In the genomic region with DNA sequence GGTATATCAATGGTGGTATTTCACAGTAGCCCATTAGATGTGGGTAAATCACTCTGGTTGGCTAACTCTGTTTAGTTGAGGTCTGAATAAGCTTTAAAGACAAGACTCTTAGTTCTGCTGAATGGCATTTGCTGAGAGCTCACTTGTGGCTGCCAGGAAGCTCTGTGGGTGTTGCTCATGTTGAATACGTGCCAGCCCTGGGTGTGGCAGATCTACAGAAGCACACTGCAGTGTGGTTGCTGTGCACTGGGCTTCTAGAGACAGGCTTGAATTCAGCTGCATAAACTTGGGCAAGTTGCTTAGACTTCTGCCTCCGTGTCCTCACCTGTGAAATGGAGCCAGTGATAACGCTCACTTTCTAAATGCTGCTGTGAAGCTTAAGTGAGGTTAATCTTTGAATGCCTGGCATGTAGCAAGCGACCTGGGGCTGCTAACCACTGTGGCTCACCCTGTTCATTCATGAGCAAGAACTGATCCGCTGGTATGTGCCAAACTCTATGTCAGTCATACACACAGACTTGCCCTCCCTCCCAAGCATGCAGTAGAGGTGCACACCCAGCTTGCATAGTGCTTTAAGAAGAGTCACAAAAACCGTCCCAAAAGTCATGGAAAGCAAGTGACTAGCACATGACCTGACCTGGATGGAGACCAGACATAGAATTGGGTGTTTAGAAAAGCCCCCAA, we compare ENCODE assay signal across 11 mouse cellular contexts. TPM values are rescaled to one million over a fixed set of nuclear protein-coding genes. Genes with fewer than 3 reads are reported as not detected.
DNase-seq lines count a peak whose midpoint lies in the region.
"Had no signal": no experiment of that assay in that cellular context is flagged by ENCODE, and none has a peak within 500 bp of the region (broad histone marks: within the 10 kb centered on the region; RNA-seq: fewer than 3 reads in every experiment).

No protein-coding gene starts in this region.

- DNase-seq in gastrocnemius, postnatal 14 days, result peak; percentile 29
- DNase-seq in gastrocnemius, postnatal 10 days, result no peak
- peak; percentile 57 for DNase-seq in 3T3-L1 (ENCODE audit: low read depth, low spot score)
- DNase-seq in frontal cortex, adult 2 months (ENCODE audit: extremely low spot score in 1 of 2, low spot score in 1 of 2), result peak; percentile 64 to 82
- DNase-seq in left cerebral cortex, postnatal 4 days, result peak; percentile 41
- no peak for DNase-seq in thymus, postnatal 36 days
- no peak for DNase-seq in cerebellum, postnatal 36 days
- no peak for DNase-seq in spleen, adult 12 weeks (ENCODE audit: low spot score)
- DNase-seq: kidney, adult 8-10 months; thymus, adult 2 months had no signal

- intact Hi-C loops in gastrocnemius, postnatal 14 days (cut with DNase I; ENCODE audit: low total_unique reads), result no loop called here
- intact Hi-C loops in left cerebral cortex, postnatal 4 days (cut with DNase I), result no loop called here

RNA-seq across cellular contexts. Expression of a gene that starts 27.6 kb away (rescaled TPM):
- total RNA-seq in gastrocnemius, postnatal 14 days (2021), result 100 to 1,000 TPM; 124 to 167 TPM
- 100 to 1,000 TPM; 133 to 138 TPM for total RNA-seq in gastrocnemius, postnatal 10 days (2021)
- 1.3 and 1.8 TPM in 2 replicates for polyA plus RNA-seq in frontal cortex, adult 2 months (2012; rRNA removed)
- 1 to 10 TPM; 1.7 to 2.2 TPM for total RNA-seq in left cerebral cortex, postnatal 4 days (2021)
- total RNA-seq: megakaryocyte progenitor cell, adult 5-6 weeks had no signal

Comparison
In these comparisons a context has a peak if more than half of its experiments do, and no peak if none do; other contexts are left out.
1. DNase-seq: peak in gastrocnemius, postnatal 14 days (single experiment), 3T3-L1 (single experiment), frontal cortex, adult 2 months (2 of 2) and left cerebral cortex, postnatal 4 days (single experiment); none in gastrocnemius, postnatal 10 days (single experiment), thymus, postnatal 36 days (0 of 2), cerebellum, postnatal 36 days (0 of 2) and spleen, adult 12 weeks (single experiment).
2. RNA of a gene that starts 27.6 kb away (total RNA-seq): 124 to 167 TPM in gastrocnemius, postnatal 14 days and 133 to 138 TPM in gastrocnemius, postnatal 10 days; 1.7 to 2.2 TPM in left cerebral cortex, postnatal 4 days; every median in the first group is over 10 times any median in the second.